In the genomic region with DNA sequence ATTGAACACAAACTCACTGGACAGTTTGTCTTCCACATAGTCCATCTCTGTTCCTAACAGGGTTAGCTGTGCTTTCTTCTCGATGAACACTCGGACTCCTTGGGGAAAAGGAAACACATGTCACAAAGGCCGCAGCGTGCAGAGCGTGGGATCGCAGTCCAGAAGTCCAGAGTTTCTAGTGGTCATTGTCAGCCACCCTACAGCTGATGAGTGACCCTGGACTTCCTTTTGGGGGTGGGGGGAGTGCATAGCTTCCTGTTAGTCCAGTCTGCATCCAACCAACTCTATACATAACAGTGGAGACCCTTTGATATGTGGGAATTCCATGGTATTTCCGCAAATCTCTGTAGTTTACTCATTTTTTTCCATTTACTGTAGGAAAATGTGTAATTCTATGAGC, we compare ENCODE assay signal across 28 mouse cellular contexts. TPM values are rescaled to one million over a fixed set of nuclear protein-coding genes. Genes with fewer than 3 reads are reported as not detected.
DNase-seq lines count a peak whose midpoint lies in the region; ATAC-seq lines count a peak whose summit lies in the region.
"Had no signal": no experiment of that assay in that cellular context is flagged by ENCODE, and none has a peak within 500 bp of the region (broad histone marks: within the 10 kb centered on the region; RNA-seq: fewer than 3 reads in every experiment).

No protein-coding gene starts in this region.

- H3K4me3 ChIP-seq in heart, embryonic 13.5 days = no peak overlapping the region
- no peak overlapping the region for H3K4me3 ChIP-seq in kidney, embryonic 16.5 days (ENCODE audit: low read length)
- H3K4me3 ChIP-seq in lung, embryonic 15.5 days = no peak overlapping the region
- H3K4me3 ChIP-seq in liver, embryonic 16.5 days (ENCODE audit: low read depth, low read length) = no peak overlapping the region
- H3K4me3 ChIP-seq: forebrain, embryonic 15.5 days; limb, embryonic 15.5 days; midbrain, embryonic 15.5 days; neural tube, embryonic 12.5 days had no signal

- no peaks in the 10 kb centered on the region for H3K9me3 ChIP-seq in heart, embryonic 13.5 days
- no peaks in the 10 kb centered on the region for H3K9me3 ChIP-seq in kidney, embryonic 16.5 days (ENCODE audit: low read length)
- H3K9me3 ChIP-seq in lung, embryonic 15.5 days = no peaks in the 10 kb centered on the region
- no peaks in the 10 kb centered on the region for H3K9me3 ChIP-seq in liver, embryonic 16.5 days (replicated peaks; ENCODE audit: control insufficient read depth, low read length)
- H3K9me3 ChIP-seq: forebrain, embryonic 15.5 days; limb, embryonic 15.5 days; midbrain, embryonic 15.5 days; neural tube, embryonic 12.5 days had no signal

- peaks cover 84% of the 10 kb centered on the region for H3K36me3 ChIP-seq in heart, embryonic 13.5 days
- H3K36me3 ChIP-seq in kidney, embryonic 16.5 days (ENCODE audit: insufficient read depth, low read length) = peaks cover 59% of the 10 kb centered on the region
- peaks cover 43% of the 10 kb centered on the region for H3K36me3 ChIP-seq in lung, embryonic 15.5 days
- H3K36me3 ChIP-seq in liver, embryonic 16.5 days (ENCODE audit: control insufficient read depth, insufficient read depth) = peaks cover 67% of the 10 kb centered on the region

- H3K27ac ChIP-seq in heart, embryonic 13.5 days (replicated peaks) = peak overlapping the region; percentile 54; the same call in 1 of the 2 replicates
- H3K27ac ChIP-seq in kidney, embryonic 16.5 days (ENCODE audit: low read length) = no peak overlapping the region
- no peak overlapping the region for H3K27ac ChIP-seq in lung, embryonic 15.5 days
- no peak overlapping the region for H3K27ac ChIP-seq in liver, embryonic 16.5 days (ENCODE audit: low read length)
- H3K27ac ChIP-seq: forebrain, embryonic 15.5 days; hindbrain, postnatal 0 days; macrophage; midbrain, embryonic 15.5 days; neural tube, embryonic 12.5 days had no signal

- H3K4me2 ChIP-seq in heart, embryonic 13.5 days = no peak overlapping the region
- H3K4me2 ChIP-seq in kidney, embryonic 16.5 days (replicated peaks; ENCODE audit: low read depth, low read length) = no peak overlapping the region
- H3K4me2 ChIP-seq in lung, embryonic 15.5 days = no peak overlapping the region
- H3K4me2 ChIP-seq in liver, embryonic 16.5 days (ENCODE audit: low read depth, low read length) = no peak overlapping the region
- H3K4me2 ChIP-seq: forebrain, embryonic 15.5 days; limb, embryonic 15.5 days; midbrain, embryonic 15.5 days; neural tube, embryonic 12.5 days had no signal

- ATAC-seq in heart, embryonic 13.5 days (ENCODE audit: extremely low read depth, insufficient number of reproducible peaks, low FRiP score, low TSS enrichment) = no peak
- peak; percentile 73; the same call in 1 of the 2 replicates for ATAC-seq in kidney, embryonic 16.5 days (ENCODE audit: low FRiP score, low TSS enrichment)
- ATAC-seq in lung, embryonic 15.5 days (ENCODE audit: borderline replicate concordance, extremely low read depth, low FRiP score, low TSS enrichment) = peak; percentile 40; the same call in 1 of the 2 replicates
- ATAC-seq in liver, embryonic 16.5 days (ENCODE audit: low read depth) = peak; percentile 57
- ATAC-seq: CD4-positive, CD25-positive, alpha-beta regulatory T cell, adult 4 months; forebrain, embryonic 15.5 days; hindbrain, postnatal 0 days; intestine, embryonic 16.5 days; midbrain, embryonic 15.5 days had no signal

- DNase-seq in heart, postnatal 4 days = no peak
- no peak for DNase-seq in kidney, adult 18-20 months
- no peak for DNase-seq in lung, postnatal 36 days
- DNase-seq: adrenal gland, postnatal 14 days; cerebellum, adult 8-10 months; cerebellum, postnatal 36 days; left cerebral cortex, postnatal 4 days; right cerebral cortex, postnatal 14 days; thymus, postnatal 14 days had no signal

- H3K9ac ChIP-seq in heart, embryonic 13.5 days = no peak overlapping the region
- H3K9ac ChIP-seq in kidney, embryonic 16.5 days (replicated peaks; ENCODE audit: low read length) = no peak overlapping the region
- no peak overlapping the region for H3K9ac ChIP-seq in lung, embryonic 15.5 days
- no peak overlapping the region for H3K9ac ChIP-seq in liver, embryonic 16.5 days (ENCODE audit: low read depth, low read length)
- H3K9ac ChIP-seq: forebrain, embryonic 15.5 days; limb, embryonic 15.5 days; midbrain, embryonic 15.5 days; neural tube, embryonic 12.5 days had no signal

- peaks cover 5% of the 10 kb centered on the region; the same call in 1 of the 2 replicates for H3K4me1 ChIP-seq in heart, embryonic 13.5 days
- no peaks in the 10 kb centered on the region; the same call in 1 of the 2 replicates for H3K4me1 ChIP-seq in kidney, embryonic 16.5 days (ENCODE audit: insufficient read depth, low read length)
- H3K4me1 ChIP-seq in lung, embryonic 15.5 days = no peaks in the 10 kb centered on the region
- peaks cover under 1% of the 10 kb centered on the region; the same call in 1 of the 2 replicates for H3K4me1 ChIP-seq in liver, embryonic 16.5 days (ENCODE audit: control insufficient read depth, low read depth, low read length)
- H3K4me1 ChIP-seq: forebrain, embryonic 15.5 days; limb, embryonic 15.5 days; midbrain, embryonic 15.5 days; neural tube, embryonic 12.5 days had no signal

- 78% methylated on average over 7 of the region's 7 CpGs for WGBS in heart, embryonic 13.5 days
- WGBS in kidney, embryonic 16.5 days = 83% methylated on average over 7 of the region's 7 CpGs
- WGBS in lung, embryonic 15.5 days = 80% methylated on average over 7 of the region's 7 CpGs
- WGBS in liver, embryonic 16.5 days (ENCODE audit: insufficient replicate concordance) = 93% methylated on average over 7 of the region's 7 CpGs

- no peaks in the 10 kb centered on the region for H3K27me3 ChIP-seq in heart, embryonic 13.5 days (replicated peaks)
- H3K27me3 ChIP-seq in kidney, embryonic 16.5 days (ENCODE audit: insufficient read depth, low read length) = no peaks in the 10 kb centered on the region
- H3K27me3 ChIP-seq in lung, embryonic 15.5 days = no peaks in the 10 kb centered on the region
- no peaks in the 10 kb centered on the region for H3K27me3 ChIP-seq in liver, embryonic 16.5 days (ENCODE audit: control insufficient read depth, insufficient read depth, low read depth, low read length)
- H3K27me3 ChIP-seq: forebrain, embryonic 15.5 days; limb, embryonic 15.5 days; midbrain, embryonic 15.5 days; neural tube, embryonic 12.5 days had no signal

RNA-seq across cellular contexts. Expression of a gene that starts 10.4 kb away (rescaled TPM):
- not detected in 2 replicates for polyA plus RNA-seq in heart, embryonic 13.5 days (2015; fragmentation: Nextera tagmentation; extraction: Ambion mirVana)
- total RNA-seq in heart, postnatal 4 days (2021) = under 1 TPM; 0.14 to 0.38 TPM
- not detected in 2 replicates for polyA plus RNA-seq in kidney, embryonic 16.5 days (2015; fragmentation: Nextera tagmentation; extraction: Ambion mirVana)
- not detected in 2 replicates for polyA plus RNA-seq in lung, embryonic 15.5 days (2015; fragmentation: Nextera tagmentation; extraction: Ambion mirVana)
- polyA plus RNA-seq in liver, embryonic 16.5 days (2015; fragmentation: Nextera tagmentation; extraction: Ambion mirVana) = not detected in 2 replicates
- total RNA-seq: adrenal gland, postnatal 14 days had no signal
- polyA plus RNA-seq: CD4-positive, CD25-positive, alpha-beta regulatory T cell, adult 4 months; heart, embryonic 14.5 days; intestine, embryonic 16.5 days; limb, embryonic 15.5 days; macrophage had no signal

RNA-seq across cellular contexts. Expression of a gene that starts 12.7 kb away (rescaled TPM):
- polyA plus RNA-seq in heart, embryonic 13.5 days (2015; fragmentation: Nextera tagmentation; extraction: Ambion mirVana) = 169 and 173 TPM in 2 replicates
- 100 to 1,000 TPM; 158 to 168 TPM for total RNA-seq in heart, postnatal 4 days (2021)
- 142 and 150 TPM in 2 replicates for polyA plus RNA-seq in kidney, embryonic 16.5 days (2015; fragmentation: Nextera tagmentation; extraction: Ambion mirVana)
- polyA plus RNA-seq in lung, embryonic 15.5 days (2015; fragmentation: Nextera tagmentation; extraction: Ambion mirVana) = 123 and 140 TPM in 2 replicates
- 224 and 231 TPM in 2 replicates for polyA plus RNA-seq in liver, embryonic 16.5 days (2015; fragmentation: Nextera tagmentation; extraction: Ambion mirVana)

RNA-seq across cellular contexts. Expression of a gene that starts 25.1 kb away (rescaled TPM):
- polyA plus RNA-seq in heart, embryonic 13.5 days (2015; fragmentation: Nextera tagmentation; extraction: Ambion mirVana) = not detected in 2 replicates
- total RNA-seq in heart, postnatal 4 days (2021) = not detected
- polyA plus RNA-seq in kidney, embryonic 16.5 days (2015; fragmentation: Nextera tagmentation; extraction: Ambion mirVana) = not detected in 2 replicates
- polyA plus RNA-seq in lung, embryonic 15.5 days (2015; fragmentation: Nextera tagmentation; extraction: Ambion mirVana) = not detected in 2 replicates
- not detected in 2 replicates for polyA plus RNA-seq in liver, embryonic 16.5 days (2015; fragmentation: Nextera tagmentation; extraction: Ambion mirVana)
- total RNA-seq: adrenal gland, postnatal 14 days; gastrocnemius, adult 8-10 months; hindbrain, postnatal 0 days; layer of hippocampus, adult 18-20 months; layer of hippocampus, postnatal 14 days; left cerebral cortex, adult 8-10 months; left cerebral cortex, postnatal 4 days had no signal
- polyA plus RNA-seq: CD4-positive, CD25-positive, alpha-beta regulatory T cell, adult 4 months; forebrain, embryonic 15.5 days; gonadal fat pad, adult 2 months; heart, embryonic 14.5 days; hindbrain, embryonic 11.5 days; hindbrain, postnatal 0 days; intestine, embryonic 16.5 days; limb, embryonic 15.5 days; macrophage; midbrain, embryonic 15.5 days; neural tube, embryonic 12.5 days had no signal

RNA-seq across cellular contexts. Expression of a gene that starts 25.4 kb away (rescaled TPM):
- polyA plus RNA-seq in heart, embryonic 13.5 days (2015; fragmentation: Nextera tagmentation; extraction: Ambion mirVana) = not detected in 2 replicates
- not detected for total RNA-seq in heart, postnatal 4 days (2021)
- polyA plus RNA-seq in kidney, embryonic 16.5 days (2015; fragmentation: Nextera tagmentation; extraction: Ambion mirVana) = not detected in 2 replicates
- polyA plus RNA-seq in lung, embryonic 15.5 days (2015; fragmentation: Nextera tagmentation; extraction: Ambion mirVana) = not detected in 2 replicates
- 0.02 TPM in 1 of 2 replicates, not detected in the other for polyA plus RNA-seq in liver, embryonic 16.5 days (2015; fragmentation: Nextera tagmentation; extraction: Ambion mirVana)
- total RNA-seq: adrenal gland, postnatal 14 days; gastrocnemius, adult 8-10 months; hindbrain, postnatal 0 days; layer of hippocampus, adult 18-20 months; layer of hippocampus, postnatal 14 days; left cerebral cortex, adult 8-10 months had no signal
- polyA plus RNA-seq: CD4-positive, CD25-positive, alpha-beta regulatory T cell, adult 4 months; forebrain, embryonic 15.5 days; heart, embryonic 14.5 days; hindbrain, embryonic 11.5 days; hindbrain, postnatal 0 days; intestine, embryonic 16.5 days; limb, embryonic 15.5 days; macrophage; midbrain, embryonic 15.5 days; neural tube, embryonic 12.5 days had no signal

RNA-seq across cellular contexts. Expression of a gene that starts 44.8 kb away (rescaled TPM):
- polyA plus RNA-seq in heart, embryonic 13.5 days (2015; fragmentation: Nextera tagmentation; extraction: Ambion mirVana) = not detected in 2 replicates
- not detected for total RNA-seq in heart, postnatal 4 days (2021)
- polyA plus RNA-seq in kidney, embryonic 16.5 days (2015; fragmentation: Nextera tagmentation; extraction: Ambion mirVana) = not detected in 2 replicates
- not detected in 2 replicates for polyA plus RNA-seq in lung, embryonic 15.5 days (2015; fragmentation: Nextera tagmentation; extraction: Ambion mirVana)
- polyA plus RNA-seq in liver, embryonic 16.5 days (2015; fragmentation: Nextera tagmentation; extraction: Ambion mirVana) = not detected in 2 replicates
- total RNA-seq: adrenal gland, postnatal 14 days; gastrocnemius, adult 8-10 months; layer of hippocampus, adult 18-20 months; left cerebral cortex, postnatal 4 days had no signal
- polyA plus RNA-seq: CD4-positive, CD25-positive, alpha-beta regulatory T cell, adult 4 months; forebrain, embryonic 15.5 days; heart, embryonic 14.5 days; hindbrain, embryonic 11.5 days; hindbrain, postnatal 0 days; intestine, embryonic 16.5 days; limb, embryonic 15.5 days; macrophage; midbrain, embryonic 15.5 days; neural tube, embryonic 12.5 days had no signal
